Mouse (Mus musculus): Measurements from ENCODE around the gene Fgfr2.

Fgfr2 gene

DNA sequence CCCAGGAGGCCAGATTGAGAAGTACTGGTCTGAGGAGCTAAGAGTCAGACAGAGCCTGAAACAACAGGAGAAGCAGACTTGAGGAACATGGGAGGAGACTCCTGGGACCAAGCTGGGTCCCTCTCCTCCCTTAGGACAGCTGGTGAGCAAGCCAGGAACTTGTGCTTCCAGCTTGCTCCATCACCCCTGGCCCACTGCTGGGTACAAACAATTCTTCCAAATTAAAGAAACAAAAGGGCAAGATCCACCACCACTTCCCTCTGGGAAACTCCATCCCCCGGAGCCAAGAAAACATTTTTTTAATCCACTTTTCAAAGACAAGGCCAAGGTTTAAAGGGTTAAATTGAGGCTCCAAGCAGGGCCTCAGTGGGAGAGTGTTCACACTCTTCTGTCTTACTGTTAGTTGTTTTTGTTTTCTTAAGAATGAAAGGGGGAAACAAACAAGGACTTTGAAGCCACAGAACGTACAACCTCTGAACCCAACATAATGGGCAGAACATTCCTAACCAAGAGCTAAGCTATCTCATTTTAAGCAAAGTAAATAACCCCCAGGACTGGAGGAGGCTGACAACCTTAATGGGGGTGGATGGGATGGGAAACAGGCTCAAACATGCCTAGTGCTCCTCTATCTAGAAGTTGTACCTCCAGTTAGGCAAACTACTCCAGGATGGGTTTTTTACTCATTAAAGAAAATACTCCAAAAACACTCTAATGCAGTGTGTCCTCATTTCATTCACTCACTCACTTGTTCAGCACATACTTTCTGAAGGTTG lies 849.2 kb downstream of the Fgfr2 start:
- no peak for DNase-seq (ENCODE audit: low read depth, low spot score)

DNA sequence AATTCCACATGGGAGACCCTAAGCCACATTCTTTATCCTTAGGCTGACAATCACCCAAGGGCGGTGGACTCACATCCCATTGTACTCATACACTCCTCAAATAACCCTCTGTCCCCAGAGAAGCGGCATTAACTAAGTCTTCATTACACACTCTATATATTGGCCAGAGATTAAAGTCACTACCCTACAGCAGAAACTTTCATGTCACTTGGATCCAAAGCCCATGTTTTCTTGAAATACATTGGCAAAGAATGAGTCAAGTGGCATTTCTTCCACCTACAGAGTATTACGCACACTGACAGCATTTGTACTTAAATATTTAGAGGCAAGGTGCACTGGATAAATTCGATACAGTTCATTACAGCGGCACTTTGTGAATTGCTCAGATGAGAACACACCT lies 850.2 kb downstream of the Fgfr2 start:
- DNase-seq (ENCODE audit: low read depth, low spot score), result no peak

DNA sequence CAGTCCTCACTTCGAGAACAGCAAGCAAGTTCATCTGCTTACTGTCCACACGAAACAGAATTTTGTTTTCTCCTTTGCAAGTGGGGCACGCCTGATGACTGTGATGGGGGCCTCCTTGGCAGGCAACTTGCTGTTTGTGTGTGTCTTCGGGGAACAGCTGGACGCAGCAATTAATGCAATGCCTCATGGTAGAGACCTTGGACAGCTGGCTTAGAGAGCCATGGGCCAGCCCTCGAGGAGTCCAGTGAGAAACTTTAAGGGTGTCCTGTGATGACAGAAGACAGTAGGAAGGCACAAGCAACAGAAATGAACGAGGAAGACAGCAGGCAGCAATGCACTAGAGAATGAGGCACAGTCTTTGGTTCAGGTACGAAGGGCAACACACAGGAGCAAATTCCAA lies 852.8 kb downstream of the Fgfr2 start:
- no peak for DNase-seq (ENCODE audit: low read depth, low spot score)

DNA sequence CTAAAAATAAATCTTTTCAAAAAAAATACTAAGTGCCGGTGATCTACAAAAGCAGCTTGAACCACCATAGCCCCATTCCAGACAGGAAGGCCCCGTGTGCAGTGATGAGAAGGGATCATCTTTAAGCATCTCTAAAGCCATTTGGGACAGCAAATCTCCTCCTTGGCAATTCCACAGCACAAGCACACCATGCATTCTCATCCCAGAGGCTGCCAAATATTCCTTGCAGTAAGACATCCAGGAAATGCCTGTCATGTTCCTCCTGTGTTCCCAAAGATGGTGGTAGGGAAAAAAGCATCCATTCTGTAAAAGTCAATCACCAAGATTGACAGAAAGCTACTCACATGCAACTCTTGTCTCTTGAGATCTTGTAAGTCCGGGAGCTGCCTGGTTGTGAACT lies 853.5 kb downstream of the Fgfr2 start:
- no peak for DNase-seq (ENCODE audit: low read depth, low spot score)

DNA sequence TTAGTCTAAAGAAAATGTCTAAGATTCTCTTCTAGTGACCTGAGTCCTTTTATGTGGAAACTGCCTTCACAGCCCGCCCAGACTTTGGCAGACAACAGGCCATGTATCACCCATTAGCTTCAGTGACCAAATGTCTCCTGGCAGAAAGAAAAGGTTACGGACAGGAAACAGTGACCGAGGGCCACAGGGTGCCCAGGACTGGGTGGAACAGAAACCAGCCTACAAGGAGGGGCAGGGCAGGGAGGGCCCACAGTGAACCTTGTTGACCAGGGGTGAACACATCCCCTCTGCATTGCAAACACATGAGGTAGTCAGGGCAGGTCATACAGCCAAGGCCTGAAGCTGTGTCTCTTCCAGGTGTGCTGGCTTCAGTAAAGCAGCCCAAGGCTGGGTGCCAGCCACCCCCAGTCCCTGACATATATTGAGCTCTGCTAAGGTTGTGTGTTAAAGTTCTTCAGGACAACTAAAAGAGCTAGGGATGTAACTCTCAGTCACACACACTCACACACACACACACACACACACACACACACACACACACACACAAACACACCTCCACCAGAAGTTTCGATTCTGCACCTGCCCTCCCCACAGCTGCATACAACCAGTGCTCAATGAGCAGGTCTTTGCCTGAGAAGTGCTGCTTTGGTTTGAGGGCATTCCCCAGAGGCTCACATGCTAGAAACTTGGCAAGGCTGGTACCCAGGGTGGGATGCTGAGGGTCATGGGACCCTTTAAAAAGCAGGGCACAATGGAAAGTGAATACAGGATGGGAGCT lies 855.2 kb downstream of the Fgfr2 start:
- DNase-seq (ENCODE audit: low read depth, low spot score), result no peak

DNA sequence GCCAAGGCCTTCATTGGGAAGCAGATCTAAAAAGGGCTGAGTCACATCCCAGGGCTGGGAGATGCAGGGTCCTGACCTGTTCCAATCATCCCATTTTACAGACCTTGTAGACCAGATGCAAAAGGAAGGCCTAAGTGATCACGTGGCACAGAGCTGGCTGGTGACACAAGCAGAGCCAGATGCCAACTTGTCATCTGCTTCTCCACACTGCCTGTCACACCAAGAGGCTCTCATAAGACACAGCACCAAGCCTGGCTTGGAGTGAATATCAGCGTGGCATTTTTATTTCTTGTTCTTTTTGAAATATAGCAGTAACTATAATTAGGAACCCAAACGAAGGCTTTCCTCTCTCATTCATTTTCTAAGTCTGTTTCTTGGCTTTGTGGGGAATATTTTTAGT lies 858.4 kb downstream of the Fgfr2 start:
- no peak for DNase-seq (ENCODE audit: low read depth, low spot score)

DNA sequence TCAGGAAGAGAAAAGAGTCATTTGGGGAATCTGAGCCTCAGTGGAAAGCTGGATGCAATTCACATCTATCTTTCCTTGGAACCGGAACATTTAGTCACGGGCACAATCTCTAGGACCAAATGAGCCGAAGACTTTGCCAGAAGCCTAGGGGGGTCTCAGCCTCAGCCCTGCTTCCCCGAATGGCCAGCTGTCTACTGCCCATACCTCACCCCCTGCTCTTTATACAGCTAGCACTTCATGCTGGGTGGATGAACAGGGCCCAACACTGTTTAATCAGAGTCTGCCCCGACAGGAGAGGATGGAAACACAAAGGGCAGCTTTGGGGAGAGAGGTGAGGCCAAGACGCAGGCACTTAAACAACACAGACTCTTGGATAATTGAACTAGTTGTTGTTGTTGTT lies 860.0 kb downstream of the Fgfr2 start:
- no peak for DNase-seq (ENCODE audit: low read depth, low spot score)

DNA sequence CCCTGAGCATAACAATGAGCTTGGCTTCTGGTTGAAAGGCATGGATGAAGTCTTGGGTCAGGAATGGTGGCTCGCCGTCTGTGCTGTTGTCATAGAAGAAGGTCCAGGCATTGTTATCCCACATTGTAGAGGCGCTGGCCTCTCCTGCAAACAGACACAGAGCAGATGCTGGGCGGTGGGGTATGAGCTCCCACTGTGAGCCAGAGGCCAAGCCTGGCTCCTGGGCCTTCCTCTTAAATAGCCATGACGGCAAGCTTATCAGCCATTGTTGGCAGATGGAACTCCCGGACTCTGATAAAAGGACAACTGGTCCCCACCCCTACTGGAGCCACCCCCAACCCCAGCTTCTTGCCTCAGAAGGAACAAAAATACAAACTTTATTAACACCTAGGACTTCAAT lies 860.5 kb downstream of the Fgfr2 start:
- DNase-seq (ENCODE audit: low read depth, low spot score), result no peak

DNA sequence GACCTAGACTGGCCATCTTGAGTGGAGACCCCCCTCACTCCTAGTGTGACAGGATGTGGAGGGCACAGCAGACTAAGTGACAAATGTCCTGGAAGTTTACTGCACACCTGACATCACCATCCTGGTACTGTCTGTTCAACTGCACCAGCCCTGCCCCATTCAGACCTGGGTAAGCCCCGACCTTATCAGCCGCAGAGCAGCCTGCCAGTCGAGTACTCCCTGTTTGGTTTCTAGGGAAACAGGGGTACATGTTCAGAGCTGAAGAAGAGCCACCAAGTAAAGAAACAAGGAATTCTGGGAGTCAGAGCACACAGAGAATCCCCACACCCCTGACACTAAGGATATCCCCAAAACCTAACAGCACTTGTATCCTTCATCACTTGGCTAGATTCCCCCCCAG lies 861.3 kb downstream of the Fgfr2 start:
- DNase-seq (ENCODE audit: low read depth, low spot score), result no peak

DNA sequence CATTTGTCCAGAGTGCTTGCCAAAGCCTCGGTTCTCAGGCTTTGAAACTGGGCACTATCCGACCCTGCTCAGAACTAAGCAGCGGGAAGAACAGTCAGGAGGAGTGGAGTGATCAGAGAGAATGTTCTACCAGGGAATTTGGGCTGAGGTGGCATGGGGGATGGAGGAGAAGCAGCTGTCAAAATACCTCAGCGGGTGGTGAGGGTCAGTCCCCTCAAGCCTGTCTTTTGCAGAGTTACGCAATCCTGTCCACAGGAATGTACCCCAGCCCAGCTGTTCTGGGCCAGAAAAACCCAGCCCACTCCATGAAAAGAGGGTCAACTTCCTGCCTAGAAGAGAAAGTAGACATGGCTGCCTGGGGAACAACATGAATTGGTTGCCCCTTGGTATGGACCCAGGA lies 862.5 kb downstream of the Fgfr2 start:
- DNase-seq (ENCODE audit: low read depth, low spot score), result no peak

DNA sequence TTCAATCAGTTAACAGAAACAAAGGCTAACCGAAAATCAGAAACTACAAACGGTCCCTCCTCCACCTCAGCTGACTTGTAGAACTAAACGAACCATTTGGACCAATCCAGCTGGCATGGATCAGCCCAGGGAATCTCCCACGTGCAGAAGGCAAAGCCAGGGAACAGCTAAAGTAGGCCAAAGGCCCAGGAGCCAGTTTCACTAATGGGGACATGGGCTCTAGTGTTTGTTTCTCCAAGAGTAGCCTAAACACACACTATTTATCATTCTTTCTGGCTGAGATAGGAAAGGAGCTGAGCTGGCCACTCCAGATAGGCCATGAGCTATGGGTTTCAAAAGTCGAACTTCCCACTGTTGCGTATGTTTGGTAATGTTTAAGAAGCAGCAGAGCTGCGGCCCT lies 864.3 kb downstream of the Fgfr2 start:
- no peak for DNase-seq (ENCODE audit: low read depth, low spot score)

DNA sequence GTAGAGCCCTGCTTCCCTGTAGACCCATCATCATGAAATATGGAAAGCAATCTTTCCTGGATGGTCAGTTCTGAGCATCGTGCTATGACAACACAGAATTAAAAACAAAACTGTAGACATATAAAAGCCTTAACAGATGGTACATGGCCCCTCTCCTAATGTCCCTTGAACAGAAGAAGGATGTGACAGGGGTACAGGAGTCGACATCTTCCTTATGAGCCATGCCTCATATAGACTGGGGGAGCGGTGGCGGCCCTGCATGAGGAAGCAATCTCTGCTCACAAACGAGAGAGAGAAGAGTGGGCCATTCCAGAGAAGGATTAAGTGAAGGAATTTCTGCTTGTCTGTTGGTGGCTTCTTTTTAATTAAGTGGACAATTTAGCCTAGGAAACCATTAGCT lies 864.9 kb downstream of the Fgfr2 start:
- no peak for DNase-seq (ENCODE audit: low read depth, low spot score)

DNA sequence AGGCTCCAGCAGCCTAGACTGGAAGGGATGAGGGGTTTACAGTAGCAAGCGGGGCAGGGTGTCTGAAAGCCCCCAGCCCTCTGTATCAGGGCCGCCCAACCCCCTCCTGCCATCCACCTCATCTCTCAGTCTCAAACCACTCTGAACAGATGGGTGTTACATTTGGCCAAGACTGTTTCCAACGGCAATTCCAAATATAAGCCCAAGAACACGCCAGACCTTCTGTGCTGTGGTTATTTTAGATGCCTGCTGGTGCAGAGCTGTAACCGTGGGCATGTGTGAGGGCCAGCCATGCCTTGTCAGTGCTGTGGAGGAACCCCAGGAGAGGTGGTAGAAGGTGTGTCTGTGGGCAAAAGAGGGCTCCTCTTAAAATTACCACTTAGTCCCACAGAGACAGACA lies 869.6 kb downstream of the Fgfr2 start:
- no peak for DNase-seq (ENCODE audit: low read depth, low spot score)

DNA sequence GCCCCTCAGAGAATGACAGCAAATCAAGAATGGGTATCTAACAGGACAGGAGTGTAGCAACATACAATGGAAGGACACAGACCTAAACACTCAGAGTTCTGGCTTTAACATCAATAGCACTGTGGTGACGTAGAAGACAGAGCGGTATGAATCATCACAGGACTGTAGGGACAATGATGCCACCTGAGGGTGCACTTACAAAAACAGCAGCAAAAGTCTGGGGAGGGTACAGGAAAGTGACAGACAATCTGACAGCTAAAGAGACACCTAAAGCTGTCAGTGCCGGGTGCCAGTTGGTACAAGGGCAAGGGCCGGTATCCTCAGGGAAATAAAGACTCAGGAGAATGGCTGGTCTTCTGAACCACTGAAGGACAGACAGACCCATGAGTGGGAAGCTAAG lies 870.1 kb downstream of the Fgfr2 start:
- DNase-seq (ENCODE audit: low read depth, low spot score), result no peak

DNA sequence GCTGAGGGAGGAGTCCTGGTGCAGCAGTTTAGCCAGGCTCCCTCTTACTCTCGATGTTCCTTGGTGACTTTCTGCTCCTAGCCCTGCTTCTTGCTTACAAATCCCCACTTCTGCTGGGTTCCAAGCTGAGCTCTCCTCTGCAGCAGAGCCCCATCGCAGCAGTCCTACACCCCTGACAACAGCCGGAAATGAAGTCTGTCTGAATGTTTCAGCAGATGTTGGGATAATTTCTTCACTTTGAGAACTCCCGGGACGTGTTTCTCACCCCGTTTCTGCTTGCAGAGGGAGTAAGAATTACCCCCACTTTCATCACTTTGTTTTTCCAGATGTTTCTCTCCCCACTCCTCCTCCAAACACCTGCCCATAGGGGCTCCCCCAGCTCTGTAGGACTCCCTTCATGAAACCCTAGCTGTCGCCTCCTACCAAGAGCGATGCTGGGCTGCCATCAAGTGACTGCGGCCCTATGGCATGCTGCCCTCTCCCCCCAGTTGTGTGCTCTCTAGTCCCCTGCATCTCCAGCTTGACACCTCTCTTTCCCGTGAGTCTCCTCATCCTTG lies 873.5 kb downstream of the Fgfr2 start:
- DNase-seq (ENCODE audit: low read depth, low spot score), result peak; percentile 19

DNA sequence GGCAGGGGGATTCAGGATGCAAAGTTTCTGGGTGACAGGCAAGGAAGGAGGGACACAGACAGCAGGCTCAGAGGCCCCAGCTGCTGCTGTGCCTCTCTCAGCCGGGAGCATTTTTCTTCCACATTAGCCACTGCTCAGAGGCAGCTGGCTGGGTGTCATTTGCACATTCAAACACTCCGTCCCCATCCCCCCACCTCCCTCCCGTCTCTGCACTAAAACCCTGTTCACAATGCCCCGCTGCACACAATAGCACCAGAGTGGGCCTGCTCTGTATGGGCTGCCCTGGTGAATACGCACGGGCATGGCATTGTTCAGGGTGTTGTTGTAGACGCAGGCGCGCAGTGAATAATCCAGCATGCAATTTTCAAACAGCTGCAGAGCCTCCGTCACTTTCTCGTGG lies 875.6 kb downstream of the Fgfr2 start:
- DNase-seq (ENCODE audit: low read depth, low spot score), result peak; percentile 45

DNA sequence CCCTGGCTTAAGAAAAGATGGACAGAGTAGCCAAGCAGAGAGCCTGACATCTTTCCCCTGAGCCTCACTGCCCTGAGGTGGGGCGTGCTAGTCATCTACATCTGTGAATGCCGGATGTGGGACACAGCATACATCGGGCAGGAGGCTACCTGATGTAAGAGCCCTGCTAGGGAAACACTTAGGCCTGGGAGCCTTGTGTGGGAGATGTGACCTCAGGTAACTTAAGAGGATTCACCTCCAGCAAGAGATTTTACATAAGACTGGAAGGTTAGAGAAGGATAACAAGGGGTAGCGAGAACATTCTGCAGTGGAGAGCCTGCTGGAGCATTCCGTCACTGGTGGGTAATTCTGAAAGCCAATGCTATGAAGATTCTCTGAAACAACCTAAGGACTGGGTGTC lies 876.1 kb downstream of the Fgfr2 start:
- DNase-seq (ENCODE audit: low read depth, low spot score), result no peak

DNA sequence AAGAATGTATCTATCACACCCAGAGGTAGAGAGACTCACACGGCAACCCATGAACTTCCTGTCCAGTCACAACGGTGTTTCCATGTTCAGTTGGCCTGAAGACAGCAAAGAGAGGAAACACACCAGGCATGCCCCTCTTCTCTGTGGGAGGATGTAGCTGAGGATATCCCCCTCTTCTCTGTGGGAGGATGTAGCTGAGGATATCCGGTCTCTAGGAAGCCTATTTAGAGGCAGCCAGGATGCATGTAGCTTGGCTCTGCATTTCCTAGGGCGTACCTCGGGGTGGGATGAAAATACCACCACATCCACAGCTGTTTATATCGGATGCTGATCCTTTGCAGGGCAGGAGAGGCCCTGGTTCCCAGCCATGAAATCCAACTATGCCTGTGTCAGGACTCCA lies 877.4 kb downstream of the Fgfr2 start:
- no peak for DNase-seq (ENCODE audit: low read depth, low spot score)

DNA sequence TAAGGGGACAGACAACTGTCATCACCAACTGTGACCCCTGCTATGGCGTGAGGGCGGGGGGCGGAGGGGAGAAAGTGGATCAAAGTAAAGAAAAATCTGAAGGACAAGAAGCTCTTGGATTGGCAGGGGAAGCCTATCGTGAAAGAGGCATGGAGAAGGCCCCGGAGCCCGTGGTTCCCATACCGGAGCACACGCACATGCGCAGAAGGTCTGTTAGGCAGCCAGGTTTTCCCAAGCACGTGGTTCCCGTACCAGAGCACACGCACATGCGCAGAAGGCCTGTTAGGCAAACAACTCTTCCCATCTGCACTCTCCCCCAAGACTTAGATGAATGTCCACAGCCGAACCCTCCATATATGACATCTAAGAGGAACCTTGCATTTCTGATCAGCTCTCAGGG lies 878.5 kb downstream of the Fgfr2 start:
- no peak for DNase-seq (ENCODE audit: low read depth, low spot score)

DNA sequence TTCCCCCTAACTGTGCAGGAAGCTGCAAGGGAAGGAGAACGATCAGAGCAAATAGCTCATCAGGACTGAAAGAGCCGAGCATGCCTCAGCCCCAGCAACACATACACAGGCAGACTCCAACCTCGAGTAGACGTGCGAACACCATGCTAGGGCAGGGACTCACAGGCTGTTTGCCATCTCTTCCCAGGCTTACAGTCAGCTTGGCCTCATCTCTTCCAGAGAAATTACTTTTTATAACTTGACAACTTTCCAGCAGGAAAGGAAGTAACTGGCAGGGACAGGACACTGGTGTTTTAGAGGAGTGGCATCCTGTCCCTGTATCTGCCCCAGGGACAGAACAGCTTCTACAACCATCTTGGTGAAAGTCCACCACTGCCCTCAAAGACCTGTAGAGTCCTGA lies 879.9 kb downstream of the Fgfr2 start:
- no peak for DNase-seq (ENCODE audit: low read depth, low spot score)

DNA sequence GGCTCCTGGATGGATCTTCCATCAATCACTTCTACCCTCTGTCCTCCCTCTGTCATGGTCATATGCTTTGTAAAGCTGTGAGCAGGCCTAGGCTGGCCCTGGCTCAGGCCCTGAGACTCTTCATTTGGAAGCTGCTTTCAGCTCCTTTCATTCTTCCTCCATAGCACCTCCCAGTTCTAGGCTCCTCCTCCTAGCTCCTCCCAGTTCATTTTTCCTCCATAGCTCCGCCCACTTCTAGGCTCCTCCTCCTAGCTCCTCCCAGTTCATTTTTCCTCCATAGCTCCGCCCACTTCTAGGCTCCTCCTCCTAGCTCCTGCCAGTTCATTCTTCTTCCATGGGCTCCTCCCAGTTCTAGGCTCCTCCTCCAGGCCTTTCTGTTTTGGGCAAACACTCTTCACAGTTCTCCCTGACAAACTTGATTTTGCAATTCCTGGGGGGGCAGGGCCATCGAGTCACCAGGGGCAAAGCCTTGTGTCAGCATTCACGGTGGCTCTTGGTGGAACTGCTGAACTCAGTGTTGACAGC lies 880.5 kb downstream of the Fgfr2 start:
- DNase-seq (ENCODE audit: low read depth, low spot score), result no peak

DNA sequence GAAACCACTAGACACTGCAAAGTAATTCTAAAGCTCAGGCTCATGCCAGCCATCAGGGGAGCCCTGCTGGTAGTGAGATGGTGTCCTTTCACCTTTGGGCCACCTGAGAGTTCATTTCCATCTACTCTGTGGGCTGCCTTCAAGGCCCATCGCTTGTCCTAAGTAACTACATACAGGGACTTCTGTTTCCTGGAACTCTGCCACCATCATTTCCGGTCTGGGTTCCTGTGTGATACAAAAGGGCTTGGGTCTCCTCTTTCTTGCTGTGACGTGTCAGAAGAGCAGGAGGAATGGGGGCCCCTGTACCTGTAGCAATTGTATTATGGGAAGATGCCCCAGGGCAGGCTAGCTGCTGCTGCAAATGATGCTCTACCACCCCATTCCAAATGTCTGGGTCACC lies 884.2 kb downstream of the Fgfr2 start:
- no peak for DNase-seq (ENCODE audit: low read depth, low spot score)

DNA sequence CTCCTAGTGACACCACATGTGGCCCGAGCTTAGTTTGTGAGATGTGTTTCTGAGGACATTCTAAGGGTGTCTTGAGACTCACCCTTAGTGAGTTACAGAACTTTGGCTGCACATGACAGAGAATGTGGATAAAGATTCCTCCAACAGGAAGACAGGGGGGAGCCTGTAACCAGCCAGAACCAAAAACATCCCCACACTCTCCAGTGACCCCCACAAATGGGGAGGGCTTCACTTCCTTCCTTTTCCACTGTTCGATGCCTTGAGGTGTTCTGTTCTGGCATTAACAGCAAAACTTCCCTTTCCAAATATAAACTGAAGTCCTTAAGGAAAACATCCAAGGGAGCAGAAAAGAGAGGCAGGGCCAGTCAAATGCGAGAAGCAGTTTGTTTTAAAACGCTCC lies 886.0 kb downstream of the Fgfr2 start:
- DNase-seq (ENCODE audit: low read depth, low spot score), result no peak
